Mouse (Mus musculus) ES-E14 (cell line): ENCODE data around the gene Rasal1.

Source experiments
- CHD2 ChIP-seq: IDR thresholded peaks from 2 replicates; pipeline ENCODE4 v1.6.1; 2014; ENCODE audit warnings: mild to moderate bottlenecking, low read depth, low read length, inconsistent platforms
- MAFK ChIP-seq: IDR thresholded peaks from 2 replicates; pipeline ENCODE4 v1.6.1; 2014; ENCODE audit warnings: mild to moderate bottlenecking, low read depth, low read length, inconsistent platforms; ENCODE audit not compliant: insufficient read depth
- ZNF384 ChIP-seq: IDR thresholded peaks from 2 replicates; pipeline ENCODE4 v1.6.1; 2012; ENCODE audit warnings: low read depth, low read length, inconsistent platforms

DNA sequence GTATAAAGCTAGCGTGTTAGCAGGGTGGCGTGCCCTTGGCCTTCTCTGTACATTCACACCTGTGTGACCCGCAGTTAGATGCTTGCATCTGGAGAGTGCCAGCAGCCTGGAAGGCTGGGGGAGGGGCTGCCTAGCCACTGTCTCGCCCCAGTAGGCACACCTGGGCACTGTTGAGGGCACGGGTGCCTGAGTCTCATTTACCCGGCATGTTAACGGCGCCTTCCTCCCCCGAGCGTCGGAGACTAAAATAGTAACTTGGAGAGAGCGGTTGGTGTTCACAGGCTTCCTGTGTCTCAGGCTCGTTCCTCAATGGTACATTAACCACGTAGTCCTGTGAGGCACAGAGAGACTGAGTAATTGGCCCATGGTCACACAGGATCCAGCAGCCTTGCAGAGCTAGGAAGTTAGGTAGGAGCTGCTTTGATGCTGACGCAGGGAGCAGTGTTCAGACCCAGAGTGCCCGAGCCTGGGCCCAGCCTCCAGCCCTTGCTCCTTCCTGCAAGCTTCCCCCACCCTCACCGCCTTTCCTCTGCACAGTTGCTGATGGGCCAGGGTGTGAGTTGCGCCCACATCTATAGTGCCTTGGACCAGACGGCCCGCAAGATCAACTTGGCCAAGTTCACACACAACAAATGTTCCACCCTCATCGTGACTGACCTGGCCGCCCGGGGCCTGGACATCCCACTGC lies 27.4 kb upstream of the Rasal1 start:
- TF ChIP-seq CHD2 = no peak
- no peak for TF ChIP-seq MAFK
- TF ChIP-seq ZNF384 = no peak
